Mouse (Mus musculus): ENCODE measurements at regions not wholly inside any gene's neighbourhood (a gene's known extent, or its start where the extent isn't known, plus 50 kb on each side); places are given as distances from the start of the nearest gene placed in this dataset.
A peak's percentile ranks its signal among the peaks of the same experiment; 100 is the strongest.

GRCm38 (mm10) chr4:135020262-135020991 is 89.7 kb downstream of the Syf2 start:
- TF ChIP-seq CTCF (IDR thresholded peaks at IDR 0.05; ENCODE audit: control insufficient read depth, insufficient read depth, low read length) (no peak), POLR2A (IDR thresholded peaks at IDR 0.05; ENCODE audit: borderline replicate concordance, control insufficient read depth, low read depth, low read length) (no peak)
- no peak overlapping the region for H3K4me3 ChIP-seq (replicated peaks; ENCODE audit: control insufficient read depth, low read depth, low read length)
- H3K4me1 ChIP-seq (ENCODE audit: control insufficient read depth, insufficient read depth, low read length) = no peaks in the 10 kb centered on the region; the same call in 1 of the 2 replicates
- WGBS = 77% methylated on average over 8 of the region's 8 CpGs
- H3K27ac ChIP-seq (ENCODE audit: control insufficient read depth, insufficient read depth, low read depth, low read length, poor library complexity) = no peak overlapping the region

- Histone ChIP-seq H3K27ac (ENCODE audit: control insufficient read depth, insufficient read depth, low read depth, low read length, poor library complexity) (no peak overlapping the region), H3K4me1 (ENCODE audit: control insufficient read depth, insufficient read depth, low read length) (no peaks in the 10 kb centered on the region; the same call in 1 of the 2 replicates), H3K4me3 (replicated peaks; ENCODE audit: control insufficient read depth, low read depth, low read length) (no peak overlapping the region)
- no peak for TF ChIP-seq POLR2A (IDR thresholded peaks at IDR 0.05; ENCODE audit: borderline replicate concordance, control insufficient read depth, low read depth, low read length)
- TF ChIP-seq CTCF (IDR thresholded peaks at IDR 0.05; ENCODE audit: control insufficient read depth, insufficient read depth, low read length) = peak; percentile 49
- 88% methylated on average over 5 of the region's 5 CpGs for WGBS
These were observed 92.5 kb downstream of the Syf2 start for GRCm38 (mm10) chr4:135023200-135023599.

- WGBS = 5% methylated on average over 18 of the region's 18 CpGs
- TF ChIP-seq POLR2A (IDR thresholded peaks at IDR 0.05; ENCODE audit: borderline replicate concordance, control insufficient read depth, low read depth, low read length) (no peak), CTCF (IDR thresholded peaks at IDR 0.05; ENCODE audit: control insufficient read depth, insufficient read depth, low read length) (no peak)
- Histone ChIP-seq H3K27ac (ENCODE audit: control insufficient read depth, insufficient read depth, low read depth, low read length, poor library complexity) (no peak overlapping the region), H3K4me1 (ENCODE audit: control insufficient read depth, insufficient read depth, low read length) (no peaks in the 10 kb centered on the region), H3K4me3 (replicated peaks; ENCODE audit: control insufficient read depth, low read depth, low read length) (no peak overlapping the region)
These were observed 94.7 kb upstream of the Runx3 start for GRCm38 (mm10) chr4:135025802-135026201.

GRCm38 (mm10) chr4:135027136-135027535 is 93.3 kb upstream of the Runx3 start:
- TF ChIP-seq CTCF (IDR thresholded peaks at IDR 0.05; ENCODE audit: control insufficient read depth, insufficient read depth, low read length) (no peak), POLR2A (IDR thresholded peaks at IDR 0.05; ENCODE audit: borderline replicate concordance, control insufficient read depth, low read depth, low read length) (no peak)
- H3K4me3 ChIP-seq (replicated peaks; ENCODE audit: control insufficient read depth, low read depth, low read length) = no peak overlapping the region
- no peak overlapping the region for H3K27ac ChIP-seq (ENCODE audit: control insufficient read depth, insufficient read depth, low read depth, low read length, poor library complexity)
- no peaks in the 10 kb centered on the region for H3K4me1 ChIP-seq (ENCODE audit: control insufficient read depth, insufficient read depth, low read length)
- WGBS = 78% methylated on average over 8 of the region's 8 CpGs

GRCm38 (mm10) chr4:135029723-135030122 is 90.7 kb upstream of the Runx3 start:
- 18% methylated on average over 2 of the region's 2 CpGs for WGBS
- no peaks in the 10 kb centered on the region for H3K4me1 ChIP-seq (ENCODE audit: control insufficient read depth, insufficient read depth, low read length)
- TF ChIP-seq POLR2A (IDR thresholded peaks at IDR 0.05; ENCODE audit: borderline replicate concordance, control insufficient read depth, low read depth, low read length) (no peak), CTCF (IDR thresholded peaks at IDR 0.05; ENCODE audit: control insufficient read depth, insufficient read depth, low read length) (no peak)

GRCm38 (mm10) chr4:135032461-135032860 is 88.0 kb upstream of the Runx3 start:
- no peak overlapping the region for H3K27ac ChIP-seq (ENCODE audit: control insufficient read depth, insufficient read depth, low read depth, low read length, poor library complexity)
- no peak overlapping the region for H3K4me3 ChIP-seq (replicated peaks; ENCODE audit: control insufficient read depth, low read depth, low read length)
- TF ChIP-seq CTCF (IDR thresholded peaks at IDR 0.05; ENCODE audit: control insufficient read depth, insufficient read depth, low read length) (no peak), POLR2A (IDR thresholded peaks at IDR 0.05; ENCODE audit: borderline replicate concordance, control insufficient read depth, low read depth, low read length) (no peak)
- no peaks in the 10 kb centered on the region for H3K4me1 ChIP-seq (ENCODE audit: control insufficient read depth, insufficient read depth, low read length)
- 62% methylated on average over 9 of the region's 9 CpGs for WGBS

More at GRCm38 (mm10) chr4:135029723-135030122, 90.7 kb upstream of the Runx3 start:
- H3K27ac ChIP-seq (ENCODE audit: control insufficient read depth, insufficient read depth, low read depth, low read length, poor library complexity) = no peak overlapping the region
- no peak overlapping the region for H3K4me3 ChIP-seq (replicated peaks; ENCODE audit: control insufficient read depth, low read depth, low read length)

- Histone ChIP-seq H3K4me3 (replicated peaks; ENCODE audit: control insufficient read depth, low read depth, low read length) (no peak overlapping the region), H3K4me1 (ENCODE audit: control insufficient read depth, insufficient read depth, low read length) (no peaks in the 10 kb centered on the region), H3K27ac (ENCODE audit: control insufficient read depth, insufficient read depth, low read depth, low read length, poor library complexity) (no peak overlapping the region)
- 81% methylated on average over 8 of the region's 8 CpGs for WGBS
- TF ChIP-seq CTCF (IDR thresholded peaks at IDR 0.05; ENCODE audit: control insufficient read depth, insufficient read depth, low read length) (no peak), POLR2A (IDR thresholded peaks at IDR 0.05; ENCODE audit: borderline replicate concordance, control insufficient read depth, low read depth, low read length) (no peak)
These were observed 87.2 kb upstream of the Runx3 start for GRCm38 (mm10) chr4:135033302-135033701.

GRCm38 (mm10) chr4:135034406-135034805 is 86.0 kb upstream of the Runx3 start:
- H3K27ac ChIP-seq (ENCODE audit: control insufficient read depth, insufficient read depth, low read depth, low read length, poor library complexity) = no peak overlapping the region
- no peak overlapping the region for H3K4me3 ChIP-seq (replicated peaks; ENCODE audit: control insufficient read depth, low read depth, low read length)
- WGBS = 44% methylated on average over 7 of the region's 7 CpGs
- peak; percentile 86 for TF ChIP-seq CTCF (IDR thresholded peaks at IDR 0.05; ENCODE audit: control insufficient read depth, insufficient read depth, low read length)
- no peak for TF ChIP-seq POLR2A (IDR thresholded peaks at IDR 0.05; ENCODE audit: borderline replicate concordance, control insufficient read depth, low read depth, low read length)
- no peaks in the 10 kb centered on the region for H3K4me1 ChIP-seq (ENCODE audit: control insufficient read depth, insufficient read depth, low read length)
